Mouse (Mus musculus): ENCODE measurements around the gene Atp1a4. TPM values are rescaled to one million over a fixed set of nuclear protein-coding genes. Genes with fewer than 3 reads are reported as not detected.

Atp1a4 gene
- polyA plus RNA-seq (2015; fragmentation: Nextera tagmentation; extraction: Ambion mirVana), result not detected in 2 replicates

DNA sequence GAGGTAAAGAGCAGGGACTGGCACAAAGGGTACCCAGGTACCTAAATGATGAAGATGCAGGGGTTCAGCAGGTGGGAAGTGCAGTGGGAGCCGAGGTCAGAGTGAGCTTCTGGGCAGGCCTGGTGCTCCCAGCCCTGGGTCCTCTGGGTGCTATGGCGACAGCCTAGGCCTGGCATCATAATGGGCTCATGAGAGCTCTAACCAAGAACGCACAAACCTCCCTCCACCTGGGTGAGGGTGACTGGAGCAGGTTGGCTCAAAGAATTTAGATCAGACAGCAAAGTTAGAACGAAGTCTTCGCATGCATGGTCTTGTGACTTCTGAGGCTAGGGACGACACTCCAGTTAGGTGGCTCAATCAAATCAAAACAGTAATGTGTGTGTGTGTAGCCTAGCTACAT lies at the start of gene Atp1a4:
Gene Atp1a4, minus strand, starts transcription at position 101 of the 400 bp plus-strand sequence.
- WGBS (ENCODE audit: insufficient replicate concordance), result 61% methylated on average over 6 of the region's 6 CpGs
- H3K27me3 ChIP-seq (ENCODE audit: control insufficient read depth, insufficient read depth, low read depth, low read length), result no peaks in the 10 kb centered on the region
- no peak within 1 kb of the TSS for H3K9ac ChIP-seq (ENCODE audit: low read depth, low read length)
- H3K36me3 ChIP-seq (ENCODE audit: control insufficient read depth, insufficient read depth), result no peaks in the 10 kb centered on the region
- H3K27ac ChIP-seq (ENCODE audit: low read length), result no peak within 1 kb of the TSS
- H3K4me2 ChIP-seq (ENCODE audit: low read depth, low read length), result no peak within 1 kb of the TSS
- no peaks in the 10 kb centered on the region for H3K9me3 ChIP-seq (replicated peaks; ENCODE audit: control insufficient read depth, low read length)
- H3K4me3 ChIP-seq (ENCODE audit: low read depth, low read length), result no peak within 1 kb of the TSS
- no peaks in the 10 kb centered on the region for H3K4me1 ChIP-seq (ENCODE audit: control insufficient read depth, low read depth, low read length)
- no peak for ATAC-seq (ENCODE audit: low read depth)

DNA sequence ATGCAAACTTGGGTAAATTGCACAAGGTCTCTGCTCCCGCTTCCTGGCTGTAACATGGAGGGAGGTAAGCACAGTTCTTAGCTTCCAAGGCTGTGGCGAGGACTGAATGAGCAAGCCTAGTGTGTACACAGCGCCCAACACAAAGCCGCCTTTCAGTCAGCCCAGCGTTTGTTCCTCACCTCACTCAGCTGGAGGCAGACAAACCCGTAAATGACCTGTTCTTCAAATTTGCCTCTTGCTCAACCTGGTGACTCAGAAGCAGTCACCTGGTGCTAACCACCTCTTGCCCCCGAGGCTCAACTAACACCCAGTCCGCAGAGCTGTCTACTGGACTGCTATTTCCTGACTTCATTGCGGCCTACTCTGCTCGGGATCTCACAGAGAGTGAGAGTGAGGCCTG lies 49.7 kb upstream of the Atp1a4 start:
- H3K9me3 ChIP-seq (replicated peaks; ENCODE audit: control insufficient read depth, low read length), result no peaks in the 10 kb centered on the region
- no peak overlapping the region for H3K4me3 ChIP-seq (ENCODE audit: low read depth, low read length)
- 62% methylated on average over 10 of the region's 10 CpGs for WGBS (ENCODE audit: insufficient replicate concordance)
- peaks cover 46% of the 10 kb centered on the region for H3K4me1 ChIP-seq (ENCODE audit: control insufficient read depth, low read depth, low read length)
- no peak for ATAC-seq (ENCODE audit: low read depth)
- H3K36me3 ChIP-seq (ENCODE audit: control insufficient read depth, insufficient read depth), result no peaks in the 10 kb centered on the region
- H3K9ac ChIP-seq (ENCODE audit: low read depth, low read length), result no peak overlapping the region; the same call in 1 of the 2 replicates
- H3K27ac ChIP-seq (ENCODE audit: low read length), result peak overlapping the region; percentile 63
- no peaks in the 10 kb centered on the region; the same call in 1 of the 2 replicates for H3K27me3 ChIP-seq (ENCODE audit: control insufficient read depth, insufficient read depth, low read depth, low read length)
- H3K4me2 ChIP-seq (ENCODE audit: low read depth, low read length), result no peak overlapping the region

GRCm38 (mm10) chr1:172306885-172307284 lies 48.7 kb upstream of the Atp1a4 start:
- Histone ChIP-seq H3K4me2 (ENCODE audit: low read depth, low read length) (no peak overlapping the region), H3K4me1 (ENCODE audit: control insufficient read depth, low read depth, low read length) (peaks cover 47% of the 10 kb centered on the region), H3K4me3 (ENCODE audit: low read depth, low read length) (no peak overlapping the region), H3K36me3 (ENCODE audit: control insufficient read depth, insufficient read depth) (no peaks in the 10 kb centered on the region), H3K27ac (ENCODE audit: low read length) (no peak overlapping the region), H3K9me3 (replicated peaks; ENCODE audit: control insufficient read depth, low read length) (no peaks in the 10 kb centered on the region), H3K9ac (ENCODE audit: low read depth, low read length) (no peak overlapping the region), H3K27me3 (ENCODE audit: control insufficient read depth, insufficient read depth, low read depth, low read length) (no peaks in the 10 kb centered on the region; the same call in 1 of the 2 replicates)
- ATAC-seq (ENCODE audit: low read depth), result no peak
- WGBS (ENCODE audit: insufficient replicate concordance), result 58% methylated on average over 6 of the region's 6 CpGs

DNA sequence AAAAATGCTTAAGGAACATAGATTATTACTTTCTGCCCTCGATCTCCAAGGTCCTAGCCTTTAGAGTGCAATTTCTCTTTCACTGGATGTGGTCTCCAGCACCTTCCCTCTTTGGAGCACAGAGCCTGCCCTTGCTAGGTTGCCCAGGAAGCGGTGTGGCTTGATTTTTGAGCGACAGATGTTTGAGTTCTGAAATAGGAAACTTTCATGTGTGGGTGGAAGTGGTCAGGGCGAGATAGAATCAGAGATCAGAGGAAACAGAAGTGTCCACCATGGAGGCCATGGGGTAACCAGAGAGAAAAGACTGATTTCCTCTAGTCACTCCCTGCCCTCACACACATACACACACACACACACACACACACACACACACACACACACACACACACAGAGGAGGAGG lies 48.0 kb upstream of the Atp1a4 start:
- H3K9ac ChIP-seq (ENCODE audit: low read depth, low read length), result no peak overlapping the region
- no peak overlapping the region for H3K4me2 ChIP-seq (ENCODE audit: low read depth, low read length)
- no peaks in the 10 kb centered on the region for H3K36me3 ChIP-seq (ENCODE audit: control insufficient read depth, insufficient read depth)
- no peaks in the 10 kb centered on the region for H3K9me3 ChIP-seq (replicated peaks; ENCODE audit: control insufficient read depth, low read length)
- no peak overlapping the region for H3K27ac ChIP-seq (ENCODE audit: low read length)
- 18% methylated on average over 4 of the region's 4 CpGs for WGBS (ENCODE audit: insufficient replicate concordance)
- H3K4me3 ChIP-seq (ENCODE audit: low read depth, low read length), result no peak overlapping the region
- ATAC-seq (ENCODE audit: low read depth), result no peak
- peaks cover 42% of the 10 kb centered on the region for H3K4me1 ChIP-seq (ENCODE audit: control insufficient read depth, low read depth, low read length)
- no peaks in the 10 kb centered on the region; the same call in 1 of the 2 replicates for H3K27me3 ChIP-seq (ENCODE audit: control insufficient read depth, insufficient read depth, low read depth, low read length)

GRCm38 (mm10) chr1:172305635-172306034 lies 47.4 kb upstream of the Atp1a4 start:
- WGBS (ENCODE audit: insufficient replicate concordance), result 42% methylated on average over 3 of the region's 3 CpGs
- Histone ChIP-seq H3K4me1 (ENCODE audit: control insufficient read depth, low read depth, low read length) (peaks cover 36% of the 10 kb centered on the region), H3K27ac (ENCODE audit: low read length) (no peak overlapping the region)

DNA sequence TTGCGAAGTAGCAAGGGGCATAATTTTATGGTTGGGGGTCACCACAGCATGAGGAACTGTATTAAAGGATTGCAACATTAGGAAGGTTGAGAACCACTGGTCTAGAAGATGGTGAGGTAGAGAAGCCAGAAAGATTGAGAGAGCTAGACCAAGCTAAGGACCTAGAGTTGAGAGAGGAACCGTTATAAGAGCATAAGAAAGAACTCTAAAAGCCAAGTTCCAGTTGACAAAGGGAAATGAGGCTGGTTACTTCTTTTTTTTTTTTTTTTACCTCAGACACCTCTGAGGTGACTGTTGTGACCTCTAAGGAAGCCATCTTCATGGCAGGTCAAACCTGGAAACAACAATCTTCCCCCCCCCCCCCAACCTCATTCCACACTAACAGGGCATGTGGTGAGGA lies 46.9 kb upstream of the Atp1a4 start:
- 40% methylated on average over 2 of the region's 2 CpGs for WGBS (ENCODE audit: insufficient replicate concordance)
- Histone ChIP-seq H3K4me2 (ENCODE audit: low read depth, low read length) (no peak overlapping the region), H3K36me3 (ENCODE audit: control insufficient read depth, insufficient read depth) (no peaks in the 10 kb centered on the region), H3K4me1 (ENCODE audit: control insufficient read depth, low read depth, low read length) (peaks cover 31% of the 10 kb centered on the region), H3K27ac (ENCODE audit: low read length) (no peak overlapping the region), H3K9ac (ENCODE audit: low read depth, low read length) (no peak overlapping the region), H3K4me3 (ENCODE audit: low read depth, low read length) (no peak overlapping the region), H3K27me3 (ENCODE audit: control insufficient read depth, insufficient read depth, low read depth, low read length) (no peaks in the 10 kb centered on the region; the same call in 1 of the 2 replicates), H3K9me3 (replicated peaks; ENCODE audit: control insufficient read depth, low read length) (no peaks in the 10 kb centered on the region)
- no peak for ATAC-seq (ENCODE audit: low read depth)

More at GRCm38 (mm10) chr1:172305635-172306034, 47.4 kb upstream of the Atp1a4 start:
- no peaks in the 10 kb centered on the region for H3K36me3 ChIP-seq (ENCODE audit: control insufficient read depth, insufficient read depth)
- no peak overlapping the region for H3K4me3 ChIP-seq (ENCODE audit: low read depth, low read length)
- no peak overlapping the region for H3K4me2 ChIP-seq (ENCODE audit: low read depth, low read length)
- ATAC-seq (ENCODE audit: low read depth), result no peak
- H3K9me3 ChIP-seq (replicated peaks; ENCODE audit: control insufficient read depth, low read length), result no peaks in the 10 kb centered on the region
- no peaks in the 10 kb centered on the region; the same call in 1 of the 2 replicates for H3K27me3 ChIP-seq (ENCODE audit: control insufficient read depth, insufficient read depth, low read depth, low read length)
- no peak overlapping the region for H3K9ac ChIP-seq (ENCODE audit: low read depth, low read length)

- WGBS (ENCODE audit: insufficient replicate concordance), result 11% methylated on average over 6 of the region's 6 CpGs
- Histone ChIP-seq H3K4me2 (ENCODE audit: low read depth, low read length) (no peak overlapping the region), H3K9ac (ENCODE audit: low read depth, low read length) (no peak overlapping the region), H3K9me3 (replicated peaks; ENCODE audit: control insufficient read depth, low read length) (no peaks in the 10 kb centered on the region), H3K27me3 (ENCODE audit: control insufficient read depth, insufficient read depth, low read depth, low read length) (no peaks in the 10 kb centered on the region; the same call in 1 of the 2 replicates), H3K27ac (ENCODE audit: low read length) (no peak overlapping the region), H3K36me3 (ENCODE audit: control insufficient read depth, insufficient read depth) (no peaks in the 10 kb centered on the region), H3K4me3 (ENCODE audit: low read depth, low read length) (no peak overlapping the region), H3K4me1 (ENCODE audit: control insufficient read depth, low read depth, low read length) (peaks cover 25% of the 10 kb centered on the region)
- peak; percentile 68 for ATAC-seq (ENCODE audit: low read depth)
Measured at GRCm38 (mm10) chr1:172304443-172304842, 46.2 kb upstream of the Atp1a4 start.

DNA sequence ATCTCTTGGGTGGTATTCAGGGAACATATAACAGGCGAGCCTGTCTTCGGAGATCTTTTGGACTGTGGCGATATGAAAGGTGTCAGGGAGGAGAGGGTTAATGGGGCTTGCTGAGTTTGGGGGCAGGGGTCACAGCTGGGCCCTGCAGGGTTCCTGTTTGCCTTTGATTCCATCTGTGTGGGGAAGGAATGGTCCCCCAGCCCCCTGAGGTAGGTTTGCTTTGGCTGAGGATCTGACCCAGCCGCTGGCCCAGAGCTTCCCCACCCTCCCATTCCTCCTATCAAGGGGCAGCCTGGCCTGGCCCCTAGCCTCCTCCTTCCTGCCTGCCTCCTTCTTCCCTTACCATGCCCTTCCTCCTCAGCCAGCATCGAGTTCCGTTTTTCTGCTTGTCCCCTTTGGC lies 44.6 kb upstream of the Atp1a4 start:
- no peak overlapping the region for H3K9ac ChIP-seq (ENCODE audit: low read depth, low read length)
- H3K36me3 ChIP-seq (ENCODE audit: control insufficient read depth, insufficient read depth), result no peaks in the 10 kb centered on the region
- H3K9me3 ChIP-seq (replicated peaks; ENCODE audit: control insufficient read depth, low read length), result no peaks in the 10 kb centered on the region
- no peak for ATAC-seq (ENCODE audit: low read depth)
- no peak overlapping the region for H3K4me3 ChIP-seq (ENCODE audit: low read depth, low read length)
- H3K4me2 ChIP-seq (ENCODE audit: low read depth, low read length), result no peak overlapping the region
- H3K27me3 ChIP-seq (ENCODE audit: control insufficient read depth, insufficient read depth, low read depth, low read length), result no peaks in the 10 kb centered on the region; the same call in 1 of the 2 replicates
- WGBS (ENCODE audit: insufficient replicate concordance), result 13% methylated on average over 6 of the region's 6 CpGs
- peaks cover 25% of the 10 kb centered on the region for H3K4me1 ChIP-seq (ENCODE audit: control insufficient read depth, low read depth, low read length)
- H3K27ac ChIP-seq (ENCODE audit: low read length), result no peak overlapping the region

DNA sequence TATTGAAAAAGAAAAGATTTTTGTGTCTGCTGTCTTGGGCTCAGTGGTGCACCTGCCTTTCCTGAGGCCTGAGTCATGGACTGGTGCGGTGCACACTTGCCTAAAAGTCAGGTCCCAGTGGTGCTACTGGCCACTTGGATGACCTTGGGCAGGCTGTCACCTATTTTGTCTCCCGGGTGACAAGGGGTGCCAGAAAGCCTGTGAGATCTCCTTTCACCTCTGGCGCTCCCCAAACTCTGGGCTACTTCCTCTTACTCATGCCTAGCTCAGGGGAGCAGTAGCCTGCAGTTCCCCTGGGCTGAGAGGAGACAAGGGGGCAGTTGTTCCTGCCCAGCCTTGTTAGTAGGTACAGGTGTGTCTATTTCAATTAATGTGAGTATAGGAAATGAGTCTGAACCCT lies 44.1 kb upstream of the Atp1a4 start:
- Histone ChIP-seq H3K27ac (ENCODE audit: low read length) (no peak overlapping the region), H3K36me3 (ENCODE audit: control insufficient read depth, insufficient read depth) (no peaks in the 10 kb centered on the region), H3K9ac (ENCODE audit: low read depth, low read length) (no peak overlapping the region), H3K4me1 (ENCODE audit: control insufficient read depth, low read depth, low read length) (peaks cover 22% of the 10 kb centered on the region), H3K9me3 (replicated peaks; ENCODE audit: control insufficient read depth, low read length) (no peaks in the 10 kb centered on the region), H3K4me2 (ENCODE audit: low read depth, low read length) (no peak overlapping the region), H3K27me3 (ENCODE audit: control insufficient read depth, insufficient read depth, low read depth, low read length) (no peaks in the 10 kb centered on the region; the same call in none of the 2 replicates), H3K4me3 (ENCODE audit: low read depth, low read length) (no peak overlapping the region)
- no peak for ATAC-seq (ENCODE audit: low read depth)
- 39% methylated on average over 3 of the region's 3 CpGs for WGBS (ENCODE audit: insufficient replicate concordance)

Measured in liver, embryonic 16.5 days (tissue).